Mouse (Mus musculus) testis, adult 2 months (tissue): ENCODE data around the gene Odf2l.

Source experiments
- CTCF ChIP-seq: fragments of 200-500 bp; IDR thresholded peaks from 2 replicates; pipeline ENCODE4 v1.5.1; 2012; ENCODE audit warnings: low read depth, mild to moderate bottlenecking, inconsistent platforms, low read length, moderate library complexity; ENCODE audit not compliant: control insufficient read depth, insufficient read depth, insufficient replicate concordance
- POLR2A ChIP-seq: fragments of 200-500 bp; IDR thresholded peaks from 2 replicates; pipeline ENCODE4 v1.6.1; 2012; ENCODE audit warnings: low read depth, mild to moderate bottlenecking, inconsistent platforms, low read length, moderate library complexity; ENCODE audit not compliant: control insufficient read depth

DNA sequence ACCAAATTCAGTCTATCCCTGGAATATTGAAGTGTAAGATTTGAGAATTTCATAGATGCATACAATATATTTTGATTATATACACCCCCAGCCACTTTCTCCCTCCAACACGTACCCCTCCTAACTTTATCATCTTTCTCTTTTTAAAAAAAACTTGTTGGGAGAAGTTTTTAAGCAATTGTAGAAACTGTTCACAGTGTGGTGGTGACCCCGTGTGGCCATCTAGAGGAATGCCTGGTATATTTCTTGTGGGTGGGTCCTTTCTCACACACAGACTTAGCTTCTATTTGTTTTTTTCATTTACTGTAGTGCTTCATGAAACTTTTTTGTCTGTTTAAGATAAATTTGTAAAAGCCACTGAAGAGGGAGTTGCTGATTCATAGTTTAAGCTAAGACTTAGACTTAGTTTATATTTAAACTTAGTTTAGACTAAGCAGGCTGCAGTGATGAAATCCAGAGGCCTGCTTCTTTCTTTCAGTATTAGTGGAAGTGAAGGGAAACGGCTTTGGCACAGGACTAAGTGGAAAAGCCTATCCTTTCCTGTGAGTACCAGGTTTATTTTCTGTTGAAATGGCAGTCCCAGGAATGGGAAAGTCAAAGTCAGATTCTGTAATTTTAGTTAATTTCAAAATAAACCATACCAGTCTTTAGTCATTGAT, 13.0 kb downstream of the Odf2l start:
- TF ChIP-seq POLR2A, result no peak
- TF ChIP-seq CTCF, result no peak
